Mouse (Mus musculus) heart, adult 2 months (tissue): ENCODE data around the gene Ntmt1.

ENCODE experiments used
- CTCF ChIP-seq: fragments of 200-600 bp; IDR thresholded peaks from 2 replicates; pipeline ENCODE4 v1.8.1; 2022; ENCODE audit warnings: antibody characterized with exemption, mild to moderate bottlenecking, moderate library complexity
- EP300 ChIP-seq: fragments of 200-500 bp; IDR thresholded peaks from 2 replicates; pipeline ENCODE4 v1.6.1; 2011; ENCODE audit warnings: low read depth, low read length, control low read depth; ENCODE audit not compliant: insufficient read depth
- POLR2A ChIP-seq: fragments of 200-500 bp; IDR thresholded peaks from 2 replicates; pipeline ENCODE4 v1.6.1; 2011; ENCODE audit warnings: mild to moderate bottlenecking, low read depth, low read length, control low read depth; ENCODE audit not compliant: insufficient read depth

DNA sequence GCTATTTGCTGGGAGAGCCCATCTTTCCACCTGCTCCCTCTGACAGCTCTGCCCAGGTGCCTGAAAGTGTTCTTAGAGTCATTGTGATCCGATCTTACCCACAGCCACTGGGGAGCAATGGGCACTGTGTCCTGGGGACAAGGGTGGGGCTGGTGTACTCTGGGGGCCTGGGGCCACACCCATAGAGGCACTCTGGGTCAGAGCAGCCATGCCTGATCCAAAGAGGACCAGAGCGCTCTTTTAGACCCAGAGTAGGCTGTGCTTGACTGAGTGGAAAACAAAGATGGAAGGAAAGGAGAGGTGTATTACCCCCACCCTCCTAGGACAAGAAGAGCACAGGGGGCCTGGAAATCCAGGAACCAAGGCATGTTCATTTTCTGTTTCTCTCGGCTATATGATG lies 4.0 kb upstream of the Ntmt1 start, which contains the start of gene 1700001O22Rik:
- TF ChIP-seq CTCF = no peak
- no peak for TF ChIP-seq POLR2A
- no peak for TF ChIP-seq EP300
